Mouse (Mus musculus): ENCODE measurements around the gene Ttll5.
A peak's percentile ranks its signal among the peaks of the same experiment; 100 is the strongest.

Gene Ttll5

GRCm38 (mm10) chr12:85824438-85825264 is at the start of gene Ttll5, which contains the start of gene Erg28:
Ttll5 (plus strand) TSS chr12:85824659.
Erg28 (minus strand) TSS chr12:85824550.
- peak; percentile 98 for DNase-seq (ENCODE audit: low read depth)

- no peak for DNase-seq (ENCODE audit: low read depth)
Observed at GRCm38 (mm10) chr12:85778962-85779361, 45.5 kb upstream of the Ttll5 start.

- DNase-seq (ENCODE audit: low read depth) = no peak
Observed at GRCm38 (mm10) chr12:85779707-85780106, 44.8 kb upstream of the Ttll5 start.

- DNase-seq (ENCODE audit: low read depth) = no peak
Observed at GRCm38 (mm10) chr12:85781606-85782005, 42.9 kb upstream of the Ttll5 start.

- no peak for DNase-seq (ENCODE audit: low read depth)
Observed at GRCm38 (mm10) chr12:85784916-85785815, 39.3 kb upstream of the Ttll5 start.

- no peak for DNase-seq (ENCODE audit: low read depth)
Observed at GRCm38 (mm10) chr12:85792158-85792557, 32.3 kb upstream of the Ttll5 start.

GRCm38 (mm10) chr12:85792821-85793346 is 31.6 kb upstream of the Ttll5 start:
- no peak for DNase-seq (ENCODE audit: low read depth)

GRCm38 (mm10) chr12:85794094-85794493 is 30.4 kb upstream of the Ttll5 start:
- DNase-seq (ENCODE audit: low read depth) = no peak

GRCm38 (mm10) chr12:85795551-85795950 is 28.9 kb upstream of the Ttll5 start:
- DNase-seq (ENCODE audit: low read depth) = no peak

- no peak for DNase-seq (ENCODE audit: low read depth)
Observed at GRCm38 (mm10) chr12:85800031-85800430, 24.4 kb upstream of the Ttll5 start.

GRCm38 (mm10) chr12:85809726-85810125 is 14.7 kb upstream of the Ttll5 start:
- no peak for DNase-seq (ENCODE audit: low read depth)

- no peak for DNase-seq (ENCODE audit: low read depth)
Observed at GRCm38 (mm10) chr12:85810959-85811358, 13.5 kb upstream of the Ttll5 start.

- DNase-seq (ENCODE audit: low read depth) = no peak
Observed at GRCm38 (mm10) chr12:85811676-85812075, 12.8 kb upstream of the Ttll5 start.

- DNase-seq (ENCODE audit: low read depth) = no peak
Observed at GRCm38 (mm10) chr12:85813599-85813998, 10.9 kb upstream of the Ttll5 start.

- DNase-seq (ENCODE audit: low read depth) = no peak
Observed at GRCm38 (mm10) chr12:85822051-85822450, 2.4 kb upstream of the Ttll5 start.

- no peak for DNase-seq (ENCODE audit: low read depth)
Observed at GRCm38 (mm10) chr12:85825361-85825760, 902 bp downstream of the Ttll5 start.

- no peak for DNase-seq (ENCODE audit: low read depth)
Observed at GRCm38 (mm10) chr12:85825822-85826221, 1.4 kb downstream of the Ttll5 start.

- DNase-seq (ENCODE audit: low read depth) = no peak
Observed at GRCm38 (mm10) chr12:85828856-85829255, 4.4 kb downstream of the Ttll5 start.

GRCm38 (mm10) chr12:85829866-85830265 is 5.4 kb downstream of the Ttll5 start:
- DNase-seq (ENCODE audit: low read depth) = no peak

- no peak for DNase-seq (ENCODE audit: low read depth)
Observed at GRCm38 (mm10) chr12:85830691-85831090, 6.2 kb downstream of the Ttll5 start.

GRCm38 (mm10) chr12:85834543-85834942 is 10.1 kb downstream of the Ttll5 start:
- no peak for DNase-seq (ENCODE audit: low read depth)

GRCm38 (mm10) chr12:85837765-85838164 is 13.3 kb downstream of the Ttll5 start:
- peak; percentile 22 for DNase-seq (ENCODE audit: low read depth)

All from induced T-regulatory cell, adult 2 months (primary cell).